Mouse (Mus musculus) erythroblast, embryonic 14.5 days (primary cell): ENCODE data around the gene Gpx8. TPM values are rescaled to one million over a fixed set of nuclear protein-coding genes. Genes with fewer than 3 reads are reported as not detected.

Experiments
- H3K27me3 ChIP-seq: 2 replicates; pipeline ENCODE4 v1.6.1; 2012; ENCODE audit warnings: inconsistent platforms; ENCODE audit not compliant: control insufficient read depth
- H3K36me3 ChIP-seq: 2 replicates; pipeline ENCODE4 v1.6.1; 2012; ENCODE audit warnings: mild to moderate bottlenecking, inconsistent platforms; ENCODE audit not compliant: control insufficient read depth
- H3K4me1 ChIP-seq: 2 replicates; pipeline ENCODE4 v1.6.1; 2012; ENCODE audit warnings: inconsistent platforms; ENCODE audit not compliant: control insufficient read depth
- H3K4me3 ChIP-seq: replicated peaks from 2 replicates; pipeline ENCODE3; 2012; ENCODE audit warnings: moderate library complexity, mild to moderate bottlenecking, inconsistent platforms
- H3K9me3 ChIP-seq: 2 replicates; pipeline ENCODE4 v1.6.1; 2012; ENCODE audit warnings: low read length, inconsistent platforms, mixed read lengths; ENCODE audit not compliant: control insufficient read depth
- GATA1 ChIP-seq: IDR thresholded peaks from 2 replicates; pipeline ENCODE4 v1.6.1; 2012; ENCODE audit warnings: low read length, inconsistent platforms, mixed read lengths
- TAL1 ChIP-seq: IDR thresholded peaks from 3 replicates; pipeline ENCODE4 v1.6.1; 2012; ENCODE audit warnings: low read length, inconsistent platforms, mixed read lengths
- polyA plus RNA-seq: library from polyadenylated mRNA; stranded (reverse); fragments of >175 nt; gene quantifications from 2 replicates; pipeline ENCODE4 v1.2.3, GENCODE M21; 2012

Gpx8 gene
- not detected in 2 replicates for polyA plus RNA-seq

- Histone ChIP-seq H3K4me3 (no peak within 1 kb of the TSS), H3K9me3 (no peaks in the 10 kb centered on the region), H3K27me3 (peaks cover 26% of the 10 kb centered on the region), H3K4me1 (no peaks in the 10 kb centered on the region), H3K36me3 (no peaks in the 10 kb centered on the region)
- TF ChIP-seq GATA1 (no peak), TAL1 (no peak)
Observed at GRCm38 (mm10) chr13:113046211-113046883, at the start of gene Gpx8. Gpx8 (minus strand) TSS chr13:113046410.

- no peak for TF ChIP-seq GATA1
- TF ChIP-seq TAL1, result no peak
- Histone ChIP-seq H3K9me3 (no peaks in the 10 kb centered on the region), H3K36me3 (no peaks in the 10 kb centered on the region), H3K4me3 (no peak overlapping the region), H3K4me1 (no peaks in the 10 kb centered on the region), H3K27me3 (no peaks in the 10 kb centered on the region)
Observed at GRCm38 (mm10) chr13:113094618-113095017, 48.4 kb upstream of the Gpx8 start.

- no peaks in the 10 kb centered on the region for H3K4me1 ChIP-seq
- H3K4me3 ChIP-seq, result no peak overlapping the region
- no peaks in the 10 kb centered on the region for H3K27me3 ChIP-seq
- H3K9me3 ChIP-seq, result no peaks in the 10 kb centered on the region
- TF ChIP-seq GATA1, result no peak
- TF ChIP-seq TAL1, result no peak
- H3K36me3 ChIP-seq, result no peaks in the 10 kb centered on the region
Observed at GRCm38 (mm10) chr13:113090489-113090888, 44.3 kb upstream of the Gpx8 start.

GRCm38 (mm10) chr13:113087226-113088017 lies 41.2 kb upstream of the Gpx8 start:
- no peaks in the 10 kb centered on the region for H3K9me3 ChIP-seq
- no peaks in the 10 kb centered on the region for H3K36me3 ChIP-seq
- no peaks in the 10 kb centered on the region for H3K27me3 ChIP-seq
- H3K4me1 ChIP-seq, result peaks cover 4% of the 10 kb centered on the region
- TF ChIP-seq GATA1 (no peak), TAL1 (no peak)
- H3K4me3 ChIP-seq, result no peak overlapping the region

GRCm38 (mm10) chr13:113084732-113085131 lies 38.5 kb upstream of the Gpx8 start:
- no peak for TF ChIP-seq GATA1
- TF ChIP-seq TAL1, result no peak
- H3K9me3 ChIP-seq, result no peaks in the 10 kb centered on the region
- H3K27me3 ChIP-seq, result no peaks in the 10 kb centered on the region
- no peak overlapping the region for H3K4me3 ChIP-seq
- peaks cover 4% of the 10 kb centered on the region for H3K4me1 ChIP-seq
- no peaks in the 10 kb centered on the region for H3K36me3 ChIP-seq

GRCm38 (mm10) chr13:113082101-113082500 lies 35.9 kb upstream of the Gpx8 start:
- H3K4me3 ChIP-seq, result no peak overlapping the region
- H3K27me3 ChIP-seq, result no peaks in the 10 kb centered on the region
- no peaks in the 10 kb centered on the region for H3K9me3 ChIP-seq
- TF ChIP-seq TAL1, result no peak
- no peak for TF ChIP-seq GATA1
- no peaks in the 10 kb centered on the region for H3K36me3 ChIP-seq
- H3K4me1 ChIP-seq, result peaks cover 4% of the 10 kb centered on the region

GRCm38 (mm10) chr13:113079021-113079420 lies 32.8 kb upstream of the Gpx8 start:
- TF ChIP-seq GATA1, result no peak
- no peak for TF ChIP-seq TAL1
- H3K27me3 ChIP-seq, result no peaks in the 10 kb centered on the region

GRCm38 (mm10) chr13:113064542-113064941 lies 18.3 kb upstream of the Gpx8 start:
- no peaks in the 10 kb centered on the region for H3K27me3 ChIP-seq
- TF ChIP-seq GATA1 (no peak), TAL1 (no peak)
- H3K36me3 ChIP-seq, result no peaks in the 10 kb centered on the region
- H3K4me3 ChIP-seq, result no peak overlapping the region
- no peaks in the 10 kb centered on the region for H3K4me1 ChIP-seq
- no peaks in the 10 kb centered on the region for H3K9me3 ChIP-seq

More at GRCm38 (mm10) chr13:113079021-113079420, 32.8 kb upstream of the Gpx8 start:
- Histone ChIP-seq H3K9me3 (no peaks in the 10 kb centered on the region), H3K4me3 (no peak overlapping the region), H3K36me3 (no peaks in the 10 kb centered on the region), H3K4me1 (0 out of 2 replicates have a peak, but pooled peaks cover 2% of the 10 kb centered on the region)

- Histone ChIP-seq H3K4me3 (no peak overlapping the region), H3K36me3 (no peaks in the 10 kb centered on the region), H3K27me3 (no peaks in the 10 kb centered on the region; the same call in 1 of the 2 replicates), H3K4me1 (no peaks in the 10 kb centered on the region), H3K9me3 (peaks cover 11% of the 10 kb centered on the region)
- no peak for TF ChIP-seq GATA1
- no peak for TF ChIP-seq TAL1
Observed at GRCm38 (mm10) chr13:113061746-113062145, 15.5 kb upstream of the Gpx8 start.
